Mouse (Mus musculus) mouse embryonic stem cell (cell line): Measurements from ENCODE around the gene Tnrc6c.

ENCODE experiments used
- in situ Hi-C, 2 experiments: fragments of 300-500 bp; cut with MboI; formaldehyde crosslinking; loops; 1 replicate in 1 of 2; 3 replicates in 1 of 2; pipeline ENCODE4 v1.14.3; 2019 to 2020; ENCODE audit warnings: low sequenced_read_pairs in 2 of 2, low pct_unique_long_range_greater_than_20kb in 1 of 2, mixed read lengths in 1 of 2; ENCODE audit not compliant: unreplicated experiment in 1 of 2

Gene Tnrc6c

GRCm38 (mm10) chr11:117791441-117791761 is 137.3 kb downstream of the Tnrc6c start:
- in situ Hi-C loops, result loop anchor here in 1 of 2 experiments (25.0 kb wide), 1 partner anchor 404 kb away; no protein-coding TSS in a partner anchor

DNA sequence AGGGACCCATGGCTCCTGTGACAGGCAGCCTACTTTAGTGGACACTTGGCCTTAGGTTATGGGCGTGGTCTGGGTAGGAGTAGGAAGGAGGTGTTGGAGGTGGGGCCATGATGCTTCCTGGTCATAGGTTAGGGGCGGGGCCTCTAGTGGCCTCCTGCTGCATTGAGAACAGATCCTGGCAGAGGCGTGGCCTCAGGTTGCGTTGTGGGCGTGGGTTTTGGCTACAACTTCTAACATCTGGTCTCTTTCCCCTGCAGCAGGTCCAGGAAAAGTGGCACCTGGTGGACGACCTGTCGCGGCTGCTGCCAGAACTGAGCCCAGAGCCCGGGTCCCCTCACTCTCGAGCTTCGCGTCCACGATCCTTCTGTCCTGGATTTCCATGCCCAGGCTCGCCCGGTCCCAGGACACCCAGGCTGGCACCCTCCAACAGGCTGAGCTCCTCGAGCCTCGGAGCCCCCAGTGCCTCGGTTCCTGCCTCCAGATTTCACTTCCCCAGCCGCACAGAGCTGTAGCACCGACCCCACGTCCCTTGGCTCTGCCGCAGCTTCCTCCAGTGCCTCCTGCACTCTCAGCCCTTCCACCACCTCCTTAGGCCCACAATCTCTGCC is 138.3 kb downstream of the Tnrc6c start:
- in situ Hi-C loops, result loop anchor here in 1 of 2 experiments (25.0 kb wide), 1 partner anchor 405 kb away; no protein-coding TSS in a partner anchor

DNA sequence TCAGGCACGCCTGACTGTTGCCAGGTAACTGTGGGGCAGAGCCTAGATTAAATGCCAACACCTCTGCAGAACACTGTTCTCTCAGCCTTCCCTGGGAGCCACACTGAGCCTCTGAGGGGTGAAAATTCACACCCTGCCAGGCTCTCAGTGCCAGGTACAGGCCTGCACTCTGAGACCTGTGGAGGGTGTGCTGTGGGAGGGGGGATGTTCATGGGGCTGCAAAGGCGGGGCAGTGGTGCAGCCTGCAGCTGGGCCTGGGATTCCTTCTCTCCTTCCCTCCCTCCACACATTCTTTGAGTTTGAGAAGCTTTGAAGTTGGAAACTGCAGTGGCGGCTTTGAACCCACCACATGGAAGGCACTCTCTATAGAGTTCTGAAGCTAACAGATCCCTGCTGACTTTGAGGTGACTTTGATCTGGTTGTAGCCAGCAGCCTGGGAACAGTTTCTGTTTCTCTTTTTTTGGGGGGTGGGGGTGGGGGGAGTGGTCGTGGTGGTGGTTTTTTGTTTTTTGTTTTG is 140.0 kb downstream of the Tnrc6c start:
- in situ Hi-C loops, result loop anchor here in 1 of 2 experiments (25.0 kb wide), 1 partner anchor 407 kb away; no protein-coding TSS in a partner anchor

GRCm38 (mm10) chr11:117796954-117797353 is 142.9 kb downstream of the Tnrc6c start:
- in situ Hi-C loops, result loop anchor here in 1 of 2 experiments (25.0 kb wide), 1 partner anchor 410 kb away; no protein-coding TSS in a partner anchor

- in situ Hi-C loops, result loop anchor here in 1 of 2 experiments (25.0 kb wide), 1 partner anchor 410 kb away; no protein-coding TSS in a partner anchor
Measured at GRCm38 (mm10) chr11:117797511-117798159, 143.5 kb downstream of the Tnrc6c start, which contains the start of gene 6030468B19Rik. Gene 6030468B19Rik (plus strand): TSS chr11:117797660.

DNA sequence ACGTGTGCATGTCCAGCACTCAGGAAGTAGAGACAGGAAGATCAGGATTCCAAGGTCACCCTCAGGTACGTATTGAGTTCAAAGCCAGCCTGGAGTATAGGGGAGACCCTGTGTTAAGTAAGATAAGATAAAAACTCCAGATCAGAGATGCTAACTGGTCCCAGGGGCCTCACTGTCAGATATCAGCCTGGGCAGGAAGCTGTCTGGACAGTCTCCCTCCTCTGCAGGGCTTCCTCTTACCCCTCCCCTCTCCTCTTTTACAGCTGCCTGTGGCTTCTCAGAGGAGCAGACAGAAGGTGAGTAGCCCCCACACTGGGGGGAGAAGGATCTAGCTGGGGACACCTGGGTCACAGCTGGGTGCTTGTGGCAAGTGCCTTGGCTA is 144.1 kb downstream of the Tnrc6c start:
- in situ Hi-C loops, result loop anchor here in 1 of 2 experiments (25.0 kb wide), 1 partner anchor 411 kb away; no protein-coding TSS in a partner anchor

DNA sequence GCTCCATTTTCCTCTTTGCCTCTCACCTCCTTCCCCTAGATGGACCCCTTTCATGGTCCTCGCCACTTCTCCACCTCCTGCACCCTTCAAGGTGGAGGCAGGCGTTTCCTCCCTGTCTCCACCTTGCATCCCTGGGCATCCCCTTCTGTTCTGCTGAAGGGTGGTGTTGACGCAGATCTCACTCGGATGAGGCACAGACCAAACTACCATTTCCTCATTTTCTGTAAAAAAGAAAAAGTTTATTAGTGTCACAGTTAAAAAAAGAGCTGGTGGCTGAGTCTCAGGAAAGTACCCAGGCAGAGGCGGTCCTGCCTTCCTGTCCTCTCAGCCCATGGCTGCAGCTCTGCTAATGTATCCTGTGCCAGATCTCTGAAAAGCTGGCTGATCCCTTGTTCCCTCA is 145.1 kb downstream of the Tnrc6c start:
- in situ Hi-C loops, result loop anchor here in 1 of 2 experiments (25.0 kb wide), 1 partner anchor 412 kb away; no protein-coding TSS in a partner anchor

DNA sequence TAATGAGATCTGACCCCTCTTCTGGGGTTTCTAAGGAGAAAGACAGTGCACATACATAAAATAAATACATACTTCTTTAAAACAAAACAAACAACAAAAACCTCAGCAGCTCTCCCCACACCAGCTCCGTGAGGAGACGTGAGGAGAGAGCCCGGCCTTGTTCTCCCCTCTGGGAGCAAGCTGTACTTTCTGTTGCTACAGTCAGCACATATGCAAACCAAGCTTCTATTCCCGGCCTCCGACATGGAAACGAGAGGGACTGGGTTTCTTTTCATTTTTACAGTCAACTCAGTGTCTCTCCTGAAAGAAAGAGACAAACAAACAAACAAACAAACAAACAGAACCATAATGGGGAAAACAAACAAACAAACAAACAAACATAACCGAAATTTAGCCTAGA is 145.9 kb downstream of the Tnrc6c start:
- in situ Hi-C loops, result no loop called here

DNA sequence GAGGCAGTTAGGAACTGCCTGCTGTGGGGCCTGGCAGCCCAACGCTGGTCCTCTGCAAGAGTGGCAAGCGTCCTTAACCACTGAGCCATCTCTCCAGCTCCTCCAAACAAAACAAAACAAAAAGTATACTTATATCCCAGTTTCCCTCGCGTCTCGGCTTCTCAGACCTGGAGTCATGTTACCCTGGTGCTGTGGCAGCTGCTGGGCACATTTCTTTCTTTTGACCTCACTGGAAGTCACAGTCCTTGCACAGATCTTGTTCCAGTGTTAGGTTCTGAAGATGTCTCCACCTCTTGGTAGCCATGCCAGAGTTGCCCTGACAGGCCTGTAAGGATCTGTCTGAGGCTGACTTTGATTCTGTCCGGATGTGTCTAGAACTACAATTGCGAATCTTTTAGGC is 147.6 kb downstream of the Tnrc6c start:
- in situ Hi-C loops, result no loop called here

GRCm38 (mm10) chr11:117803166-117803688 is 149.1 kb downstream of the Tnrc6c start:
- in situ Hi-C loops, result no loop called here

DNA sequence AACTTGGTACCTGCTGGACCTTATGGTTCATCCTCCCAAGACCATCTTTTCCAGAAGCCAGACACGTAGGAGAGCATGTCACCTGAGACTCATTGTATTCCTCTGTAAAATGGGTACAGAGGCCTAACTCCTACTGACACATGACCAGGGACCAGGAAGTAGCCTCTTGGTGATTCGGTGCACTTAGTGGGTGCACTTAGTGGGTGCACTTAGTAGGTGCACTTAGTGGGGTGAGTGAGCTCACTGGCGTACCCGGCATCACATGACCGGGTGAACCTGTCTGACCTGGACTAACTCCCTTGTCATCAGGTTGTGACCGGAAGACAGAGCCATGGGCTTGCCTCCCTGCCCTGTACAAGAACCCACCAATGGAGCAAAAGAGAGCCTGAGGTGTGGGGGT is 152.7 kb downstream of the Tnrc6c start:
- in situ Hi-C loops, result no loop called here

DNA sequence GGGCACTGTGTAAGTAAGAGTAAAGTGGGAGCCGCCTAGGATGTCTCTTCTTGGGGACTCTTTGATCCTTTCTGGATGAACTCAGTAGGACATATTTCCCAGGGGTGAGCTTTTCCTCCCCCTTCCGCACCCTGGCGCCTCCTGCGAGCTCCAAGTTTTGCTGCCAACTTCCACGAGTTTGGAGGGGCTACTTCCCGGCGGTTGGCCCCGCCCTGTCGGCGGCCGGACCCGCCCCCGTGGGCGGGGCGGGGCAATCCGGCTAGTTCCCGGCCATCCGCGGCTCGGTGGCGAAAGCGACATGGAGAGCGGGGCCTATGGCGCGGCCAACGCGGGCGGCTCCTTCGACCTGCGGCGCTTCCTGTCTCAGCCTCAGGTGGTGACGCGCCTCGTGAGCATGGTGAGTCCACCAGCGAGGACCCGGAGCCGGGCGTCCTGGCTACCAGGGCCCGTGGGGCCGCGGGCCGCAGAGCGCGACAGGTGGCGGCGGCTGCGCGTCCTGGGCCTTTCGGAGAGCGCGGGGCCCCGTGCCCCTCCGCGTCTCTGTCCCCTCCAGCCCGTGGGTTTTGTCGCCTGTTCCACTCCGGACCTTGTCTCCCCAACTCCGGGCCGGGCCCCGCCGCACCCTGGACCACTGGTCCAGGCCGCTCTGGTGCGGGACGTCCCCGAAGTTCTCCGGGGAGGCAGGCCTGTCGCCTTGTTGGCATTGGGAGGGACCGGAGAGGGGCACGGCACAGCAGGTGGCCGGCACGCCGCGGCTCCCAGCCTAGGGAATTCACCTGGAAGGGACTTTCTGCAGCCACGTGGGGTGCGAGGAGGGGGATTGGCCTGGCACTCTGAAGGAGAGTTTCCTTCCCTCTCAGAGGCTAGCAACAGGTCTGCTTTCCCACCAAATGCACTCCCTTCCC is 155.6 kb downstream of the Tnrc6c start, which contains the start of the genes Gm20708 and Syngr2:
Gene Gm20708 (plus strand): TSS at position 262 of the 905 bp plus-strand sequence.
Gene Syngr2 (plus strand): TSS at position 262 of the 905 bp plus-strand sequence.
- in situ Hi-C loops, result no loop called here

- in situ Hi-C loops, result no loop called here
Measured at GRCm38 (mm10) chr11:117810401-117811046, 156.4 kb downstream of the Tnrc6c start.
